Mouse (Mus musculus) forebrain, embryonic 13.5 days (tissue): Measurements from ENCODE around the gene Rif1. TPM values are rescaled to one million over a fixed set of nuclear protein-coding genes. Genes with fewer than 3 reads are reported as not detected.

ENCODE experiments used
- polyA plus RNA-seq: library from polyadenylated mRNA; unstranded; fragments of >200 nt; fragmentation: Nextera tagmentation; extraction: Ambion mirVana; gene quantifications from 2 replicates; pipeline ENCODE4 v1.2.1, GENCODE M21; 2015

Gene Rif1
- polyA plus RNA-seq, 1 experiment from 2014 or later = 33.3 TPM

Other genes starting within 250 kb of the Rif1 start
- 5.0 and 5.9 TPM in 2 replicates for gene Rbm43, start 137.7 kb upstream of the Rif1 start, polyA plus RNA-seq
- 3.9 and 6.2 TPM in 2 replicates for gene Nmi, start 99.3 kb upstream of the Rif1 start, polyA plus RNA-seq
- 12.1 and 14.4 TPM in 2 replicates for gene Tnfaip6, start 34.8 kb upstream of the Rif1 start, polyA plus RNA-seq